Mouse (Mus musculus): Measurements from ENCODE around the gene Prox1. TPM values are rescaled to one million over a fixed set of nuclear protein-coding genes. Genes with fewer than 3 reads are reported as not detected.

Prox1 gene
- polyA plus RNA-seq, 2 experiments, result 2.6 to 3.1 TPM

DNA sequence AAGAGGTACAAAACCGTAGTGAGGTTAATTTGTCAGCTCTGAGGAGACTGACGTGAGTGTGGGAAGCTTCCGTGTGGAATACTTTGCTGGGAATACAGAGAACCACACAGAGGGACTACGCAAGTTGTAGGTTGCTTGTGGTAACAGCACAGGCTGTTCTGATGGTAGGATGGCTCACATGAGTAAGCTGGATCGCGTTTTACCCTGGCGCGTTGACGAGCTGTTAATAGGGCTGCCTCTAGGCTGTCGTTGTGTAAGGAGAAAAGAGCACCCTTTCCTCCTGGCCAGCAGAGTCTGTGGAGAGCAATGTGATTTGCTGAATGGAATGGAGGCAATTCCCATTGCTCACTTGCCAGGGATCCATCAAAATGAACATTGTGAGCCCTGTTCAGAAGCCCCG lies 93.9 kb downstream of the Prox1 start:
- ATAC-seq (ENCODE audit: low FRiP score, low read depth) (no peak), DNase-seq (ENCODE audit: low spot score) (no peak)
- peaks cover 5% of the 10 kb centered on the region; the same call in 1 of the 2 replicates for H3K4me1 ChIP-seq (ENCODE audit: control insufficient read depth, insufficient read depth, low read length)
- 69% methylated on average over 11 of the region's 11 CpGs for WGBS
- H3K9me3 ChIP-seq (ENCODE audit: control insufficient read depth, low read length), result no peaks in the 10 kb centered on the region
- H3K9ac ChIP-seq (ENCODE audit: low read depth, low read length, severe bottlenecking), result no peak overlapping the region
- H3K4me2 ChIP-seq (replicated peaks; ENCODE audit: low read depth, low read length, severe bottlenecking), result no peak overlapping the region
- no peak overlapping the region for H3K4me3 ChIP-seq (replicated peaks; ENCODE audit: low read length)
- no peak overlapping the region for H3K27ac ChIP-seq (replicated peaks; ENCODE audit: low read depth, low read length)
- TF ChIP-seq POLR2A (IDR thresholded peaks at IDR 0.05; ENCODE audit: borderline replicate concordance, extremely low read depth, insufficient read depth, insufficient read length), result no peak
- no peaks in the 10 kb centered on the region for H3K27me3 ChIP-seq (ENCODE audit: control insufficient read depth, insufficient read depth, low read length)
- no peaks in the 10 kb centered on the region for H3K36me3 ChIP-seq (ENCODE audit: control insufficient read depth, insufficient read depth, low read length)

Other genes with a start within 250 kb of the Prox1 start
- gene Smyd2, start 248.4 kb downstream of the Prox1 start, polyA plus RNA-seq (2012; rRNA removed), result 105 and 108 TPM in 2 replicates
- gene Smyd2, start 248.4 kb downstream of the Prox1 start, polyA plus RNA-seq (2014; fragmentation: Nextera tagmentation; extraction: Ambion mirVana), result 89.5 and 94.5 TPM in 2 replicates

All from limb, embryonic 14.5 days (tissue).